Mouse (Mus musculus) heart, embryonic 11.5 days (tissue): ENCODE results near the gene Pik3c2b. TPM values are rescaled to one million over a fixed set of nuclear protein-coding genes. Genes with fewer than 3 reads are reported as not detected.

Source experiments
- ATAC-seq: fragments of 200-750 bp; cut with Nextera tagmentation; replicated peaks from 2 replicates; pipeline ENCODE4 v1.8.0; 2017; ENCODE audit warnings: moderate library complexity; ENCODE audit not compliant: insufficient number of reproducible peaks, low FRiP score, low TSS enrichment
- H3K27ac ChIP-seq: fragments of 300-500 bp; sonication (generic); 2 replicates; pipeline ENCODE4 v1.5.1; 2014; ENCODE audit warnings: mild to moderate bottlenecking, low read depth, low read length
- H3K27me3 ChIP-seq: fragments of 300-500 bp; sonication (generic); 2 replicates; pipeline ENCODE4 v1.6.1; 2014; ENCODE audit warnings: mild to moderate bottlenecking, low read length, mixed read lengths; ENCODE audit not compliant: control insufficient read depth, insufficient read depth
- H3K36me3 ChIP-seq: fragments of 300-500 bp; sonication (generic); 2 replicates; pipeline ENCODE4 v1.6.1; 2014; ENCODE audit warnings: mild to moderate bottlenecking, low read length, moderate library complexity, mixed read lengths; ENCODE audit not compliant: control insufficient read depth, insufficient read depth
- H3K4me1 ChIP-seq: fragments of 300-500 bp; sonication (generic); 2 replicates; pipeline ENCODE4 v1.6.1; 2014; ENCODE audit warnings: low read length; ENCODE audit not compliant: control insufficient read depth, insufficient read depth
- H3K4me2 ChIP-seq: fragments of 300-500 bp; sonication (generic); 2 replicates; pipeline ENCODE4 v1.6.1; 2014; ENCODE audit warnings: mild to moderate bottlenecking, moderate library complexity
- H3K4me3 ChIP-seq: fragments of 300-500 bp; sonication (generic); 2 replicates; pipeline ENCODE4 v1.5.1; 2014; ENCODE audit warnings: low read depth, low read length
- H3K9ac ChIP-seq: fragments of 300-500 bp; sonication (generic); 2 replicates; pipeline ENCODE4 v1.6.1; 2014; ENCODE audit warnings: mild to moderate bottlenecking, low read depth, low read length, moderate library complexity
- H3K9me3 ChIP-seq: fragments of 300-500 bp; sonication (generic); replicated peaks from 2 replicates; pipeline ENCODE4 v1.6.1; 2016; ENCODE audit warnings: low read length; ENCODE audit not compliant: control insufficient read depth
- WGBS: fragments of 180-500 bp; shearing (Covaris S2); extraction: QIAGEN DNeasy Blood & Tissue Kit; methylation state at CpG from one replicate; pipeline ENCODE4 v1.1.7; 2014; ENCODE audit not compliant: insufficient replicate concordance; 5-methylcytosine and 5-hydroxymethylcytosine counted together
- polyA plus RNA-seq: library from polyadenylated mRNA; unstranded; fragments of >200 nt; fragmentation: Nextera tagmentation; extraction: Ambion mirVana; gene quantifications from 2 replicates; pipeline ENCODE4 v1.2.1, GENCODE M21; 2014

The Pik3c2b gene
- polyA plus RNA-seq, 1 experiment from 2014 or later, result 10.3 TPM

DNA sequence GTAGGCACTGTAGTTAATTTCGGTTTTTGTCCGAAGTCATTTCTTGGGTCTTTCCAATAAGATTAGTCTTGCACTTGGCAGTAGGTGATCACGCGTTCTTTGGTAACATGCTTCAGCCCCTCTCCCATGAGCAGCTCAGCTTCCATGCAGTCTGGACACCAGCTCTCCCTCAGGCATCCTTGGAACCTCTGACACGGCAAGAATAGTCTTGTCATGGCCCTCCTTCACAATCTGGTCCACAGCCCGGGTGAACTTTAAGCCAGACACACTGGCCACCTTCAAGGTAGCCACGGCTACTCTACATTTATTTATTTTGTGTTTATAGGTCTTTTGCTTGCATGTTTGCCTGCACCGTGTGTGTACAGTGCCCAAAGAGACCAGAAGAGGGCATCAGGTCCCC lies 102.7 kb downstream of the Pik3c2b start:
- no peak for ATAC-seq
- Histone ChIP-seq H3K4me2 (no peak overlapping the region), H3K27ac (no peak overlapping the region), H3K4me1 (no peaks in the 10 kb centered on the region), H3K4me3 (no peak overlapping the region), H3K9me3 (0 out of 2 replicates have a peak, but pooled peaks cover 3% of the 10 kb centered on the region), H3K27me3 (no peaks in the 10 kb centered on the region), H3K36me3 (no peaks in the 10 kb centered on the region), H3K9ac (no peak overlapping the region)
- 85% methylated on average over 8 of the region's 8 CpGs for WGBS

DNA sequence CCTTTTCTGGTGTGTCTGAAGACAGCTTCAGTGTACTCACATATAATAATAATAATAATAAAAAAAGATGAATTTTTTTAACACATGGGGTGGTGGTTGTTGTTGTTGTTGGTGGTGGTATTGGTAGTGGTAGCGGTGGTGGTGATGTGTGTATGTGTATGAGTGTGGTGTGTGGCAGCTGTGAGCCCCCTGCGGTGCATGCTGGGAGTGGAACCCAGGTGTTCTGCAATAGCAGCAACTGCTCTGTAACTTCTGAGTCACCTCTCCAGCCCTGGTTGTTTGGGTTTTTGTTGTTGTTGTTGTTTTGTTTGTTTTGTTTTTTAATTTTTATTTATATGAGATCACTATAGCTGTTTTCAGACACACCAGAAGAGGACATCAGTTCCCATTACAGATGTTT lies 105.1 kb downstream of the Pik3c2b start:
- Histone ChIP-seq H3K27me3 (no peaks in the 10 kb centered on the region), H3K4me1 (no peaks in the 10 kb centered on the region), H3K36me3 (no peaks in the 10 kb centered on the region), H3K27ac (no peak overlapping the region), H3K4me3 (no peak overlapping the region), H3K4me2 (no peak overlapping the region), H3K9me3 (0 out of 2 replicates have a peak, but pooled peaks cover 3% of the 10 kb centered on the region), H3K9ac (no peak overlapping the region)
- no peak for ATAC-seq
- 90% methylated on average over 2 of the region's 2 CpGs for WGBS

DNA sequence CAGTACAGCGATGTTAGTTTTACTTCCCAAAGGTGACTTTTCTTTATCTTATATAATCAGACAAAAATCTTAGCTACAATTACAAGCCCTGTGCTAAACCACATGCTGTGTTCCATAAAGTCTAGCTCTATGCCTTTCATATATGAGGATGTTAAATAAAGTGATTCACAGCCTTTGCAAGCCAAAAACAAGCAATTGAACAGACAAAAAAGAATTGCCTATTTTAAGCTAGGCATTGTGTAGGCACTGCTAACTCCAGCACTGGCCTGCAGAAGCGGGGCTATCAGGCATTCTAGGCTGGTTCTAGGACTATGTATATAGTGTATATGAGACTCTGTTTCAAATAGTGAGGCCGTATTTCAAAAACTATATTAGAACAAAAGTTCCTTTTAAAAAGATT lies 106.7 kb downstream of the Pik3c2b start:
- 0 out of 2 replicates have a peak, but pooled peaks cover 3% of the 10 kb centered on the region for H3K9me3 ChIP-seq
- H3K9ac ChIP-seq, result no peak overlapping the region
- no peaks in the 10 kb centered on the region for H3K4me1 ChIP-seq
- H3K36me3 ChIP-seq, result no peaks in the 10 kb centered on the region
- WGBS, result 73% methylated on average over 3 of the region's 3 CpGs
- no peak overlapping the region for H3K4me3 ChIP-seq
- no peak overlapping the region for H3K4me2 ChIP-seq
- ATAC-seq, result no peak
- no peaks in the 10 kb centered on the region for H3K27me3 ChIP-seq
- H3K27ac ChIP-seq, result no peak overlapping the region

DNA sequence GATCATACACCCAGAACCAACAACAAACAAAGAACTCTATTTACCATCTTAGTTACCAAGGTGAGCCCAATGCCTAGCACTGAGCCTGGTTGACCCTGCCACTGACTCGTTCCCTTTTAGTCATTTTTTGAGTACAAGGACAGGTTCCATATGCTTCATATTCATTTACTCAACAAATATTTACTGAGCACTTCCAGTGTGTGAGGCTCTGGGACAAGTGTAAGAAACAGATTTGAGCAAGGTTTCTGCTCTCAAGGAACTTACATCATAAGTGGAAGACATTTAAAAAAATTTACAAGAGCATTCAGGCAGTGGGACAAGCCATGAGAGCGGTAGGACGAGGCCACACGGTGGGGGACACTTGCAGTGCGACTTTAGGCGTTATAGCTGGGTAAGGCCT lies 109.8 kb downstream of the Pik3c2b start:
- Histone ChIP-seq H3K4me2 (no peak overlapping the region), H3K27ac (no peak overlapping the region), H3K4me3 (no peak overlapping the region), H3K4me1 (0 out of 2 replicates have a peak, but pooled peaks cover 3% of the 10 kb centered on the region), H3K9me3 (no peaks in the 10 kb centered on the region), H3K27me3 (peaks cover 5% of the 10 kb centered on the region; the same call in 1 of the 2 replicates), H3K9ac (no peak overlapping the region), H3K36me3 (no peaks in the 10 kb centered on the region)
- ATAC-seq, result no peak
- WGBS, result 77% methylated on average over 6 of the region's 6 CpGs

Other genes with a start within 250 kb of the Pik3c2b start
- 5.7 and 6.2 TPM in 2 replicates for gene Lrrn2, start 165.4 kb upstream of the Pik3c2b start, polyA plus RNA-seq
- gene Mdm4, start 15.1 kb upstream of the Pik3c2b start, polyA plus RNA-seq, result 34.4 and 41.2 TPM in 2 replicates
- gene Ppp1r15b, start 85.5 kb downstream of the Pik3c2b start, polyA plus RNA-seq, result 33.6 and 40.8 TPM in 2 replicates
- 13.6 and 14.8 TPM in 2 replicates for gene Plekha6, start 118.5 kb downstream of the Pik3c2b start, polyA plus RNA-seq